Mouse (Mus musculus) thymus, postnatal 0 days (tissue): ENCODE measurements around the gene Med25. TPM values are rescaled to one million over a fixed set of nuclear protein-coding genes. Genes with fewer than 3 reads are reported as not detected.
"Not testable (repeated sequence)": the region's sequence is repeated elsewhere in the genome, so short reads cannot be mapped to it uniquely, and the experiment has no call there.

Experiments used
- DNase-seq: peaks from one replicate; pipeline ENCODE4 v3.0.0-alpha.2; 2015; ENCODE audit warnings: low spot score
- polyA plus RNA-seq: library from polyadenylated mRNA; unstranded; fragments of >200 nt; fragmentation: Nextera tagmentation; extraction: Ambion mirVana; gene quantifications from 2 replicates; pipeline ENCODE4 v1.2.1, GENCODE M21; 2015

The Med25 gene
- polyA plus RNA-seq, 1 experiment from 2014 or later, result 60.0 TPM

DNA sequence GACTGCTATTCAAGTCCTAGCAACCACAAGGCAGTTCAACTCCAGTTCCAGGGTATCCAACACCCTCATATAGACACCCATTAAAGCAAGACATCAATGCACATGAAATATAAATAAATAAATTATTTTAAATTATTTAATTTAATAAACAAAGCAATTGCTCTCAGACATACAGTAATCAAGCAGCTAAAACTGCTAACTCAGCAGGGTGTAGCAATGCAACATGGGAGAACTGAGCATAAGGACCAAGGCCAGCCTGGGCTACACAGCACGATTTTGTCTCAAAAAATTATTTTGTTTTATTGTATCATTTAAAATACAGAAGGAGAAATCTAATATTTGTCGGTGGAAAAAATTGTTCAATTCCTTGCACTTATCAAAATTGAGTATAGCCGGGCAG is 1.7 kb upstream of the Med25 start:
- no peak for DNase-seq

DNA sequence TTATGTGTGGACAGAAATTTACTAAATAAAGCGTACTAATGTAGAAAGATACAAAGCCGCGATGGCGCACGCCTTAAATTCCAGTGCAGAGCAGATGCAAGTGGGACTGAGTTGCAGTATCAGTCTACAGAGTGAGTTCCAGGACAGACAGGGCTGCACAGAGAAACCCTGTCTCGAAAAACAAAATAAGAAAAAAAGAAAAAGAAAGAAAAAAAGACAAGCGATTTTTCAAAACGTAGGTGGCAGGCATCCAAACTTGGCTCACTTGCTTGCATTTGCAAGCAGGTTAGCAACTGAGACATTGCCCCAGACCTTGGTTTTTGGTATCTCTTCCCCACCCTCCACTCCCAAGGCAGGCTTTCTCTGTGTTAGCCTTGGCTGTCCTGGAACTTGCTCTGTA is 685 bp upstream of the Med25 start:
- no peak for DNase-seq

DNA sequence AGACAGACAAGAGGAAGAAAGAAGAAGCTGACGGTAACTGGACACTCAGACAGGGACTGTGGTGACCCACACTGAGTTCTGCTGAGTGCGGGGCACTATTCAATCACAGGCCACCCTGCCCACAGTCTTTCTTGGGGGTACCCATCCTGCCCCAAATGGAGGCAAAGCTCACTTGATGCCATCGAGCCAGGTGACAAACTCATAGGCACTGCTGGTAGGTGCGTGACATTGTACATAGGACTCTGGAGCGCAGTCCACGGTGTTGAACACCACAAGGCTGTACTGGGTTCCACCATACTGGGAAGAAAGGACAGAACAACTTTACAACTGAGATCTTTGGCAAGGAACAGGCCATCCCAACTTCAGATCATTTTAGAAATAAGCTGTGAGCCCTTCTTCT is 901 bp downstream of the Med25 start:
- peak; percentile 16 for DNase-seq

DNA sequence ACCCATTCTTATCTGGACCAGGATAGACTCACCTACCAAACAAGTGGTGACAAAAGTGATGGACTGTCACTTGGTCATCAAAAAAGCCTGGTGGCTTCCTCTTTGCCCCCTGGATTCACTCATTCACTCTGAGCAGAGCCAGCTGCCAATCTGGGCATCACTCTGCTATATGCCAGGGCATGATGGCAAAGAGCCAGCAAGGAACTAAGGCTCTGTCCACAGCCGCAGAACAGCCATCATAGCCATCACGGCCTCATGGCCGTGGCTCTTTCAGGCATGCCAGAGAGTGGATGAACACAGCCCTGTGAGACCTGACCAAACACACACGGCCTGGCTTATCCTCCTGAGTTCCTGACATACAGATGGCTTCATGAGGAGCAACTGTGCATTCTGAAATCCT is 1.8 kb downstream of the Med25 start:
- DNase-seq, result no peak

DNA sequence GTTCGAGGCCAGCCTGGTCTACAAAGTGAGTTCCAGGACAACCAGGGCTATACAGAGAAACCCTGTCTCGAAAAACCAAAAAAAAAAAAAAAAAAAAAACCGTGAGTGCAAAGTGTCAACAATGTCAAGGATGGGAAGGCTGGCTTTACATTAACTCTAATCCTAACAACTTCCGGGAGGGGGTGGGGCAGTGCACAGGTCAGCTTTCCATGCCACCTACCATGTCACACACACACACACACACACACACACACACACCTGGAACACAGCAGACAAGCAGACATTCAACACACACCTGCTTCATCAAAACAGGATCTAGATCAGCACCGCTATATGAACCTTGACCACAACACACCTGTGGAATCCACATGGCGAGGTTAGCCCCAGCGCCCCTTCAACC is 2.3 kb downstream of the Med25 start:
- DNase-seq, result no peak

DNA sequence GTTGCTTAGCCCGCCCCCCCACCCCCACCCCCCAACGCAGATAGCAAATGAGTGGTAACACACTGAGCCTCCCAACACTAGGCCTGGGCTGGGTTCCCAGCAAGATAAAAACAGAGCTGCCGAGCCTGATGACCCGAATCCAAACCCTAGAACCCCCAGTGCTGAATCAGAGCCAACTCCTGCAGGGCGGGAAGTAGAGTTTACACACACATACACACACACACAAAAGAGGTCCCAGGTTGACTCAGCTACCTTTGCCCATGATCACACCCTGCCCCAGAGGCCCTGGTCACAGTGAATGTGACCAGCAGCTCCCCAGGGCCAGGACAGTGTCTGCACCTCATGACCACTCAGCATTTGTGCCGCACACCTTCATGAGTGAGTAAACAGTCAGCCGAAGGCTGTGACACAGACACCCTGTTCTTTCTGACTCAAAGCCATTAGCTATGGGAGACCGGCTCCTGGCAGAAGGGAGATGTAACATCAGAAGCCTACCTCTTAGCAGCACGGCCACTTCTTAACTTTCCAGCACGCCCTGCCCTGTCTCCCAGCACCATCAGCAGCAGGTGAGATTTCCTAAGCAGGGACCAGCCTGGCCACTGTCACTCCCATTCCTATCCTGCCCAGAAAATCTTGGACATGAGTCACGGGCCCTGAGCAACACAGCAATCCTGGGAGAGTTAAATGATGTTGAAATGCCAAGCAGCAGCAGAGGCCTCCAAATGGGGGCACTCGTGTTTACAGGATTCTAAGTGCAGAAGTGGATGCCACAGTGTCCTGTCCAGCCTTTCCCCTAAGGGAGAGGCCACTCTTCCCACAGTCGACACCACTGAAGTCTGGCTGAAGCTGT is 4.0 kb downstream of the Med25 start:
- no peak for DNase-seq

DNA sequence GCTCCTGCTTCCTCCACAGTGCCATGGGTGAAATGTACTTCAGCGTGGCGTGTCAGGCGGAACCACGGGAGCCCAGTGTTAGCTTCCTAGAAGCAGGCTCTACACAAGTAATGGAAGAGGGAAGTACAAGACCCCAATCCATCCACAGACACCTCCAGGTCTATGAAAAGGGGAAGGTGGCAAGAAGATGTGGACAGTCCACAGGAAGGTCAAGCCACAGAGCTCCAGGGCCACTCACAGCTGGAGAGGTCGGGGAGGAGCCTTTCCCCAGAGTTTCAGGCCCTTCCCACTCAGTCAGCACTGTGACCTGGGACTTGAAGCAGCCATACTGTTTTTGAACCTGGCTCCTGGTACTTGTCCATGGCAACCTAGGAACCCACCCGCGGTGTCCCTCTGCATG is 5.5 kb downstream of the Med25 start:
- no peak for DNase-seq

DNA sequence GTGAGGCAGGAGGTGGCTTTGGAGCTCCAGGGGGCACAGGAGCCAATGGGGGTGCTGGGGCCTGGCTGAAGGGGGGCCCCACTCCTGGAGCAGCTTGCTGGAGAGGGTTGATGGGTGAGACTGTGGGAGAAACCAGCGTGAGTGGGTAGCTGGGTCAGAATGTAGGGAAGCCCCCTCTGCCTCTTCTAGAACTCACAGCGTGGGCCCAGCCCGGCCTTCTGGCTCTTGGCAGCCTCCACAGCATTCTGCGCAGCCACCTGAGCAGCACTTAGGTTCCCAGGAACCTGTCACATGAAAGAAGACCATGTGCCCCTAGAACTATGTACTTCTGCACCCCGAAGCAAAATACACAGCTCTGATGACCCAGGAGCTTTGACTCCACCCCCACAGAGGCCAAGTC is 7.9 kb downstream of the Med25 start:
- no peak for DNase-seq

DNA sequence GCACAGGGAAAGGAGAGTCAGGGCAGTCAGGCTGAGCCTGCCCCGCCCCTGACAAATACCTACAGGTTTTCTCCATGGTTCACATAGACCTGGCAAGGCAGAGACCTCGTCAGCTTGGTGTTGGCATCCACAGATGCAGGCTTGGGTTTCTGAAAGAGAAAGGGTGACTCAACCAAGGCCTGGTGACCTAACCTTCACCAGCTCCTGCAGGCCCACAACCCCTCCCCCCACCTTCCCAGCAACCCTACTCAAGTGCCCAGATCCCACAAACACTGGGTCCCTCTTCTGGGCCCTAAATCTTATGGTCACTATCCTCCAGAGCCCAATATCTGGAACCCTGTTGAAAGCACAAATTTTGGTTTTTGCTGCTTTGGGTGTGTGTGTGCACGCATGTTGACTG is 9.5 kb downstream of the Med25 start:
- DNase-seq, result no peak

DNA sequence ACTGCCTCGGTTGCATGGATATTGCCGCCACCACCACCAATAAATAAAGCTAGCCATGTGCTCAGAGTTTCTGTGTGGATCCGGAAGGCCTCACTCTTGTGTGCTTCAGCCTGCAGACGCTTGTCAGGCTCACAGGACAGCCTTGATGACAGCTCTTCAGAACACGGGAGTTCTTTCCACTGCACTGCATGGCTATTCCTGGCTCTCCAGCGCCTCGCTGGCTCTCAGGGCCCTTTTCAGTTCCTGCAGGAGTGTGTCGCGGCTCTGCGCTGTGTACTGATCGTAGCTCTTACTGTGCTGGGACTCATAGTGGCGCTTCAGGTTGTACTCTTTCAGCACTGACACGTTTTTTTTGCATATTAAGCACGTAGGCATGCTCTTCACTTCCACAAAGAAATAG is 14.7 kb downstream of the Med25 start:
- DNase-seq, result no peak

DNA sequence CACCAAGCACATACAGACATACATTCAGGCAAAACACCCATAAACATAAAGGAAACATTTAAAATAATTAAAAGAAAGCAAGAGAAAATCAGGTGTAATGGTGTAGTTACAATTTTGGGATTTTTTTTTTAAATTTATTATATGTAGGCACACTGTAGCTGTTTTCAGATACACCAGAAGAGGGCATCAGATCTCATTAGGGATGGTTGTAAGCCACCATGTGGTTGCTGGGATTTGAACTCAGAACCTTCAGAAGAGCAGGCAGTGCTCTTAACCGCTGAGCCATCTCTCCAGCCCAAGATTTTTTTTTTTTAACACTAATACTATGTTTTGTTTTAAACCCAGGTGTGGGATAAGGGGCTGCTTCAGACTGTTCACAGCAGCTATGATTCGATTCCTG is 20.7 kb downstream of the Med25 start:
- DNase-seq, result not testable (repeated sequence)

DNA sequence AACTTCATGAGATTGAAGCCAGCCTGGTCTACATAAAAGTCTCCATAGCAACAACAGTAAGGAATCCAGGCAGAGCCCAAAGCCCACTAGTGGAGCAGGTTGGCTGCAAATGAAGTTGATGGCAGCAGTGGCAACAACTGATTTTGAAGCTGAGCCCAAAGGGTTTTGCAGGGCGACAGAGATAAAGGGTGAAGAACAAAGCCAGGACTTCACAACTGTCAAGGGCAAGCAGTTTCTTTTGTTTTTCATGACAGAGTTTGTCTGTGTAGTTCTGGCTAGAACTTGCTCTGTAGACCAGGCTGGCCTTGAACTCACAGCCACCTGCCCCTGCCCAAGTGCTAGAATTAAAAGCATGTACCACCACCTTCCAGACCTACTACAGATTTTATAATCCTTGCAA is 21.3 kb downstream of the Med25 start:
- DNase-seq, result no peak

DNA sequence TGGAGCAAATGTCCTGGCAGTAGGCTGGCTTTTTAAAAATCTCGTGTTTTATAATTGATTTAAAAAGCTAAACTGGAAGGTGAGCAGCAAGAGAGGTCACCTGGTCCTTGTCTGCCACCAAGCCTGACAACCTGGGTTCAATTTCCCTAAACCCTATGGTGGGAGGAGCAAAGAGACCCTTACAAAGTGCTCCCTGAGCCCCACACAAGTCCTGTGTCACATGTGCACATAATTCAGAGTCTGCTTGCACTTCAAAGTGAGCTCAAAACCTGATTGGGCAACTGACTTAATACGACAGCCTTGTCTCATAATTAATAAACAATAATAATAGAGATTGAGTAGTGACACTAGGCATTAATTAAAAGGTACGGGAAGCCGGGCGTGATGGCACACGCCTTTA is 21.9 kb downstream of the Med25 start:
- DNase-seq, result no peak

DNA sequence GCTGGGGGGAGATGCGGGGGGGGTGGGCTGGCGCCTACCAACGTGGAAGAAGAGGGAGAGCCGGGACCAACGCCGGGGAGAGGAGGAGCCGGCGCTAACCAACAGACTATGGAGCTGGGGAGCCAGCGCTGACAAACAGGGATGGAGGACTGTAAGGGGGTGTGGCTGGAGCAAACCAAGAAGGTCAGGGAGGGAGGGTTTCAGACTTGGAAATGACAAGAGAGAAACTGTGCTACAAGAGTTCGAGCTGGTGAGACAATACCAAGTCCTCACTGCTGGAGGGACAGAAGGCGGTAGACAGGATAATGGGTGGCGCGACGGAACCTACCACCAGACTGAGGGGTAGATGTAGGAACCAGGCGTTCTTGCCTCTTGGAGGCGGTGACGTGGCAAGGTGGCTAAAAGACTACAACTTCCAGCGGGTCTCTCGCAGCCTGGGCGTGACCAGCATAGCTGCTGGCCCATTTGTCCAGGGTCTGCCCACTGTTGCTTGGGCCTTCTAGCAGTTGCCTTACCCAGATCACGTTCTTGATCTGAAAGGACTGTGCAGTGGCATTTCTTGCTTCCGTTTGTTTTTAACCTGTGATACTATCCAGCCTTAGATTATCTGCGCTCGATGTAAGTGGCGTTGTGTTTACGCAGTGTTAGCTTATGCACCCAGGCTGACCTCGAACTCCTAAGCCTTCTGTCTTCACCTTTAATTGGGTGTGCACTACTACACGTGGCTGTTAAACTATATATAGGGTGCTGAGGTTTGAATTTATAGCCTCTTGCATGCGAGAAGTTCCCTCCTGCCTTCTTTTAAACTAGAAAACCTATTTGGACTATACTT is 22.6 kb downstream of the Med25 start, which contains the start of gene Ptov1:
Gene Ptov1 (minus strand): TSS at position 92 of the 832 bp plus-strand sequence.
- peak; percentile 93 for DNase-seq

DNA sequence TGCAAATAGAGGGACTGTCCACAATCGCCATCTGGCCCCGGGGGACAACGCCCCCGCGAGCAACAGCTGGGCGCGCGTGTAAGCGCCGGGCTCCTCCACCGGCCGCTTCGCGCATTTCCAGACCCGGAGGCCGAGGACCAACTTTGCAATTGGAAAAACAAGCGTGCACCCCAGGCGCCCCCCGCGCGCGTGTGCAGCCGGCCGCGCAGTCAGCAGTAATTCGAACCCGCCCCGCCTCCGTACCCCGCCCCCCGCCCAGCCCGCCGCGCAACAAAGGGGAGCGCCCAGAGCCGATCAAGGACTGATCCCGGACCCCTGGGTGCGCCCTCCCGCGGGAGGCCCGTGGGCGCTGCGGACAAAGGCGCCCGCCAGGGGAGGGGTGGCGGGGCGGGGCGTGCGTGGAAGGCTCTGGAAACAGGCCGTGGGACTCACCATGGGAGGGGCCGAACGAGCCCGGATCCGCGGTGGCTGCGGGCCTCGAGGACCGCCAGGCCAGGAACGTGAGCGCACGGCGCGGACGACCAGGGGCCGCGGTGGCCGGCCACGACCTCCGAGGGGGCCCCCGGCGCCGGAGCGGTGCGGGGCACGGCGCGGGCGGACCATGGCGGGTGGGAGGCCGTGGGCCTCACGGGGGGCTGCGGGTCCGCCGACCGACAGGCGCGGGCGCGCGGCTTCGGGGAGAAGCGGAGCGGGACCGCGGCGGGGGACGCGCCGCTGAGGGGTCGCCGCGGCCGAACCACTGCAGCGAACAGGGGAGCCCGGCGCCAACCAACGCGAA is 23.4 kb downstream of the Med25 start:
- peak; percentile 47 for DNase-seq

DNA sequence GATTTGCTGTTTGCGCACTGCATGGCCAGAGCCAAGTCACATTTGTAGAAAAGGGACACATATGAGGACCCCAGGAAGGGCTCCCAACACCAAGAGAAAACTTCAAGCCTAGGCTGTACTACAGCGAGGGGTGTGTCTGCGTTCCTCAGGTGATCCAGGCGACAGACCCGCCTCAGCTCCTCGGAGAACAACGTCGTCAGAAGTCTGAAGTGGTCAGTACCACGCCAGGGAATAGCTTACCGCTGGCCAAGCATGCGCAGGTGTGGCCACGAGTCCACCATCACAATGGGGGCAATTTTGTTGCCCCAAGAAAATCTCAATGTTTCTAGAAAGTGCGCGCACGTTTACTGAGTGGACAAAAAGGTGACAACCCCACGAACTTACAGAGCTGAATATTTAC is 24.0 kb downstream of the Med25 start:
- DNase-seq, result no peak

DNA sequence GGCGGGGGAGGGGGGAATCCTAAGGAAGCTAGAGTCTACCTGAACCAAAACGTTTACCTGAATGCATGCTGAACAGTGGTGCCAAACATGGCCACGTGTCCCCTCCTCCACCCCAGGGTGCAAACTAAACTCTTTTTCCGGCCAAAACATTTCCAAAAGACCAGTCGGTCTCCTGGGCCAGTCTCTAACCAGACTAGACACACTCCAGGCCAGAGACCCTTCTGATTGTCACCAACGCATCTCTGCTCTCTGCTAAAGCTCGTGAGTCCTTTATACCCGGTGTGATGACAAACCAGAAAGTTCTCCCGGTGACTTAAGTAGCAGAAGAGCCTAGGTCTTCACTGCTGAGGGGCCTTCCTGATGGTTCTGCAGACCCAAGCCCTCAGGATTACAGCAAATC is 24.7 kb downstream of the Med25 start:
- DNase-seq, result no peak

DNA sequence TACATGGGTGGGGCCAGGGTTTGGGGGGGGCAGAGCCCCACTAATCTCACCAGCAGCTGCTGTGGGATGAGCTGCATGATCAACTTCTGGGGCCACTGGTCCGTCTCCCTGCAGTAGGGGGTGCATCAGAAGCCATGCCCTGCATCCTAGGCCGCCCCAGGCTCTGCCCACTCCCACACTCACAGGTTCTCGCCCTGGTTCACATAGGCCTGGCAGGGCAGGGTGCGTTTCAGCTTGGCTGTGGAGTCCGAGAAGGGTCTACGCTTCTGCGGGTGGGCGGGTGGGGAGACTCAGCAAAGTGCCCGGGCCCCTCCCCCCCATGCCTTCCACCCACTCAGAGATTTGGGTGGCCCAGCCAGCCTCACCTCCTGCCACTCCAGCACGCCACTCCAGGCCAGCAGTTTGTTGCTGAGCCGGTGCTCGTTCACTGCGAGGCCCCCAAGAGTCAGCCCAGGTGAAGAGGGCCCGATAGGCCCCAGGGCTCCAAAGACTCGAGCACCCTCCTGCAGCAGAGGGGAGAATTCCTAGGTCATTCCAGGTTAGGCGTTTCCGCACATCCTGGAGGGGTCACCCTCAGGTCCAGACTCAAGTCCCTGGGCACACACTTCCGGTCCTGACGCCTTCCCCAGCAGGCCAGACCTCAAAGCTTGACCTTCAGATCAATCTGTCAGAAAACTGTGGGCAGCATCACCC is 25.4 kb downstream of the Med25 start:
- no peak for DNase-seq

DNA sequence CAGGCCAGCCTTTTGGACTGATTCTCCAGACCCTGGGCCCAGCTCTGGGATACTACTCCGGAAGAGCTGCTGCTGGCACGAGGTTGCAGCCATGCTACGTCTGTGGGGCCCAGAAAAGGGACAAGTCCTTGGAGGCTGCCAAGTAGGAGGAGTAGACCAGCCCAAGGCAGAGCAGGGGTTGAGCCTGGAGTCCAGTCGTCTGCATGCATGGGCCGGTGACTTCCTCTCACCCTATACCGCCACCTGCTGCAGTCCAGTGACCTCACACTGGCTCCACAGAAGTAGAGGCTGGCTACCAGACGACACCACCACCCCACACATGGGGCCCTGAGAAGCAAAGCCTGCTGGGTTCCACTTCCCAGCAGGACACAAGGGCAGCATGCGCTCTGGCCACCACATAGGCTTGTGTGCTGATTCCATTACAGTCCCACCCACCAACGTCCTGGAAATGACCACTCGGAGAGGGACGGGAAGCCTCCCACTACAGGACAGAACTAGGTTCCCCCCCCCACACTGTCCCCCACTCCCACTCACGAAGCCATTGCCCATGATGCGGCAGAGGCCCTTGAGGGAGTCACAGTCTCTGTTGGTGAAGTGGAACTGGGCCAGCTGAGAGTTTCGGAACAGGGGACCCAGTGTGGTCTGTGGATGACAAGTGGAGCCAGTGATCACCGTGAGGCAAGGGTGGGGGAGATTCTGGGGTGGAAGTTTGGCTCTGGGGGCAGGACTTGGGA is 26.1 kb downstream of the Med25 start:
- no peak for DNase-seq
